In genomic region chr5:99250820-99251219, GRCm38 (mm10) we compare ENCODE assay signal across 7 mouse cellular contexts.
DNase-seq lines count a peak whose midpoint lies in the region; ATAC-seq and TF ChIP-seq lines count a peak whose summit lies in the region.

No protein-coding gene starts in this region.

- 9% methylated on average over 5 of the region's 5 CpGs for WGBS in heart, embryonic 13.5 days
- WGBS in limb, embryonic 14.5 days, result 34% methylated on average over 5 of the region's 5 CpGs
- WGBS in stomach, embryonic 14.5 days, result 44% methylated on average over 5 of the region's 5 CpGs

- peak overlapping the region; percentile 89 for H3K4me3 ChIP-seq in heart, embryonic 13.5 days
- H3K4me3 ChIP-seq in limb, embryonic 14.5 days (replicated peaks; ENCODE audit: low read length), result peak overlapping the region; percentile 68
- H3K4me3 ChIP-seq in stomach, embryonic 14.5 days (ENCODE audit: low read depth, low read length), result peak overlapping the region; percentile 52

- peak; percentile 37 for DNase-seq in right cerebral cortex, postnatal 25 days
- no peak for DNase-seq in right cerebral cortex, adult 18-20 months
- DNase-seq in limb, embryonic 14.5 days (ENCODE audit: low spot score), result no peak
- no peak for DNase-seq in adrenal gland, adult 18-20 months (ENCODE audit: low spot score in 2 of 2)

- peak overlapping the region; percentile 93 for H3K9ac ChIP-seq in heart, embryonic 13.5 days
- no peak overlapping the region for H3K9ac ChIP-seq in limb, embryonic 14.5 days (ENCODE audit: low read depth, low read length, severe bottlenecking)
- H3K9ac ChIP-seq in stomach, embryonic 14.5 days (replicated peaks; ENCODE audit: low read depth, low read length), result 0 out of 2 replicates have a peak overlapping the region, but pooled peaks have one; percentile 49

- H3K36me3 ChIP-seq in heart, embryonic 13.5 days, result no peaks in the 10 kb centered on the region
- H3K36me3 ChIP-seq in limb, embryonic 14.5 days (ENCODE audit: control insufficient read depth, insufficient read depth, low read length), result no peaks in the 10 kb centered on the region
- no peaks in the 10 kb centered on the region for H3K36me3 ChIP-seq in stomach, embryonic 14.5 days (ENCODE audit: control insufficient read depth, insufficient read depth, low read length)

- H3K27me3 ChIP-seq in heart, embryonic 13.5 days (replicated peaks), result no peaks in the 10 kb centered on the region
- H3K27me3 ChIP-seq in limb, embryonic 14.5 days (ENCODE audit: control insufficient read depth, insufficient read depth, low read length), result no peaks in the 10 kb centered on the region
- H3K27me3 ChIP-seq in stomach, embryonic 14.5 days (ENCODE audit: control insufficient read depth, insufficient read depth, low read length), result no peaks in the 10 kb centered on the region

- ATAC-seq in heart, embryonic 13.5 days (ENCODE audit: extremely low read depth, insufficient number of reproducible peaks, low FRiP score, low TSS enrichment), result no peak
- ATAC-seq in limb, embryonic 14.5 days (ENCODE audit: low FRiP score, low read depth), result no peak
- no peak for ATAC-seq in stomach, embryonic 14.5 days (ENCODE audit: insufficient number of reproducible peaks, insufficient read depth, low FRiP score, low read depth)
- ATAC-seq in megakaryocyte-erythroid progenitor cell, adult 5-6 weeks (replicated peaks; ENCODE audit: low FRiP score, low TSS enrichment, poor library complexity, severe bottlenecking), result no peak

- peak overlapping the region; percentile 82 for H3K4me2 ChIP-seq in heart, embryonic 13.5 days
- H3K4me2 ChIP-seq in limb, embryonic 14.5 days (replicated peaks; ENCODE audit: low read depth, low read length, severe bottlenecking), result peak overlapping the region; percentile 90
- H3K4me2 ChIP-seq in stomach, embryonic 14.5 days (replicated peaks; ENCODE audit: low read depth, low read length), result peak overlapping the region; percentile 65

- H3K9me3 ChIP-seq in heart, embryonic 13.5 days, result no peaks in the 10 kb centered on the region
- no peaks in the 10 kb centered on the region for H3K9me3 ChIP-seq in limb, embryonic 14.5 days (ENCODE audit: control insufficient read depth, low read length)
- no peaks in the 10 kb centered on the region for H3K9me3 ChIP-seq in stomach, embryonic 14.5 days (ENCODE audit: control insufficient read depth, low read depth, low read length)

- H3K4me1 ChIP-seq in heart, embryonic 13.5 days, result peaks cover 57% of the 10 kb centered on the region
- peaks cover 17% of the 10 kb centered on the region; the same call in 1 of the 2 replicates for H3K4me1 ChIP-seq in limb, embryonic 14.5 days (ENCODE audit: control insufficient read depth, insufficient read depth, low read length)
- 0 out of 2 replicates have a peak, but pooled peaks cover 3% of the 10 kb centered on the region for H3K4me1 ChIP-seq in stomach, embryonic 14.5 days (ENCODE audit: control insufficient read depth, insufficient read depth, low read length)

- TF ChIP-seq POLR2A in limb, embryonic 14.5 days (IDR thresholded peaks at IDR 0.05; ENCODE audit: borderline replicate concordance, extremely low read depth, insufficient read depth, insufficient read length), result no peak

- H3K27ac ChIP-seq in heart, embryonic 13.5 days (replicated peaks), result peak overlapping the region; percentile 90
- no peak overlapping the region for H3K27ac ChIP-seq in limb, embryonic 14.5 days (replicated peaks; ENCODE audit: low read depth, low read length)
- no peak overlapping the region for H3K27ac ChIP-seq in stomach, embryonic 14.5 days (ENCODE audit: low read length)
